Mouse (Mus musculus): ENCODE data around the gene Gng8. TPM values are rescaled to one million over a fixed set of nuclear protein-coding genes. Genes with fewer than 3 reads are reported as not detected.

The Gng8 gene
- polyA plus RNA-seq, 1 experiment = not detected

DNA sequence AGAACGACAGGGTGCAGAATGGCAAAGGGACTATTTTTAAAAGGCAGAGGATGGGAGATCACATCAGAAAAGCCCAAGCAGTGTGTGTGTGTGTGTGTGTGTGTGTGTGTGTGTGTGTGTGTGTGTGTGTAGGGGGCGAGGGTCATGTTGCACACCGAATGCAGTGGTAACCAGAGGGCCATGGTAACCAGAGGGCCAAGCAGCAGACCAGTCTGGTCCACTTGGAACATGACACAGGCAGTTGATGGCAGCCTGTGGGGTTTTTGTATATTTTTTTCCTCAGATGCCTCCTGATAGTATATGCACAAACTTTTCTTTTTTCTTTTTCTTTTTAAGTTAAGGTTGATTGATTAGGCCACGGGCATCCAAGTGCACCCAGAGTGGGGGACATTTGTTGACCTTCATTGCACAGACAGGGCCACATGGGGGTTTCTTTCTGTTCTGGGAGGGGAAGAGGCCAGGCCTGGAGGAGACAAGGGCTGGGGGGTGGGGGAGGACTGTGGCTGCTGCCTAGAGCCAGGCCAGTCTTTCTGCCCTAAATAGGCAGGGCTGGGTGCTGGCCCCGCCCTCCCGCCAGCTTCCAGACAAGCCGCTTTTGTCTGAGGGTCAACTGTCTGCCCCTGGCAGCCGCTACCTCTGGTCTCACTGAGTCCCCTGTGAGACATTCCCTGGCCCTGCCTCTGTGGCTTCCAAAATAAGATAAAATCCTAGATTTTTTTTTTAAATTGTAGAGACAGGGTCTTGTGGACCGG is 11.6 kb upstream of the Gng8 start:
- no peak overlapping the region for H3K27ac ChIP-seq (ENCODE audit: control insufficient read depth, insufficient read depth, low read depth, low read length, poor library complexity)
- peaks cover 2% of the 10 kb centered on the region for H3K4me1 ChIP-seq (ENCODE audit: control insufficient read depth, insufficient read depth, low read length)
- H3K4me3 ChIP-seq (replicated peaks; ENCODE audit: control insufficient read depth, low read depth, low read length) = no peak overlapping the region
- WGBS = 73% methylated on average over 9 of the region's 9 CpGs
- TF ChIP-seq CTCF (IDR thresholded peaks at IDR 0.05; ENCODE audit: control insufficient read depth, insufficient read depth, low read length) (no peak), POLR2A (IDR thresholded peaks at IDR 0.05; ENCODE audit: borderline replicate concordance, control insufficient read depth, low read depth, low read length) (no peak)

DNA sequence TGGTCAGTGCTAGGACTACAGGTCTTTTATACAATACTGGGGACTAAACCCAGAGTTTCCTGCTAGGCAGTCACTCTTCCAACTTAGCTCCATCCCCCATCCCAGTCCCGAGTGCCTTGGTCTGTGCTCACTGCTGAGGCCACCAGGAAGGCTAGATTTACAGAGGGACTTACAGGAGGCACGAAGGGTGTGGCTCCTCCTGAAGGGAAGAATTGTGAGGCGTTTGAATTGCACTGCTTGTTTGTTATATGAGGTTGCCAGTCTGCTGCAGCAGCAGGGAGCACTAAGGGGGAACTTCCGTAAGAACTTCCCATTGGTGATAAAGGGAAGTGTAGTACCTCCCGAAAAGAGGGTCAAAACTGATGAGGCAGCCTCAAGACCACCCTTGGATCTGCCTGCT is 11.0 kb upstream of the Gng8 start:
- 20% methylated on average over 5 of the region's 5 CpGs for WGBS

GRCm38 (mm10) chr7:16883162-16883561 is 8.4 kb upstream of the Gng8 start:
- no peak overlapping the region for H3K27ac ChIP-seq (ENCODE audit: control insufficient read depth, insufficient read depth, low read depth, low read length, poor library complexity)
- TF ChIP-seq POLR2A (IDR thresholded peaks at IDR 0.05; ENCODE audit: borderline replicate concordance, control insufficient read depth, low read depth, low read length) (no peak), CTCF (IDR thresholded peaks at IDR 0.05; ENCODE audit: control insufficient read depth, insufficient read depth, low read length) (no peak)
- 80% methylated on average over 6 of the region's 6 CpGs for WGBS

More for the DNA sequence above, 11.0 kb upstream of the Gng8 start:
- Histone ChIP-seq H3K4me3 (replicated peaks; ENCODE audit: control insufficient read depth, low read depth, low read length) (no peak overlapping the region), H3K27ac (ENCODE audit: control insufficient read depth, insufficient read depth, low read depth, low read length, poor library complexity) (no peak overlapping the region), H3K4me1 (ENCODE audit: control insufficient read depth, insufficient read depth, low read length) (peaks cover under 1% of the 10 kb centered on the region)
- TF ChIP-seq CTCF (IDR thresholded peaks at IDR 0.05; ENCODE audit: control insufficient read depth, insufficient read depth, low read length) (no peak), POLR2A (IDR thresholded peaks at IDR 0.05; ENCODE audit: borderline replicate concordance, control insufficient read depth, low read depth, low read length) (no peak)

DNA sequence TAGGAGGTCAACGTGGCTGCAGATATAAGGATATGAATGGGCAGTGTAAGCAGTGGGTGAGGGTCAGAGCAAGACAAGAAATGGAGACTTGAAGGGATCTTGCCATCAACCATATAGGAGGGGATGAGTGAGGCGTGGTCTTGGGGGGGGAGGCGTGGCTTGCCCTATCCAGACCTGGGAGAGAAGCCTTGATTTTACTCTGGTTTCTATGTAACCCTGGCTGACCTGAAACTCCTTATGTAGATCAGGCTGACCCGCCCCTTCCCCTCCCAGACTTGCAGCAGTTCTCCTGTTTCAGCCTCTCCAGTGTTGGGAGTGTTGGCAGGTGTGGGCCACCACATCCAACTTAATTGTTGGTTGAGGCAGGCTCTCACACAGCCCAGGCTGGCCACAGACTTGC is 7.3 kb upstream of the Gng8 start:
- no peak for TF ChIP-seq POLR2A (IDR thresholded peaks at IDR 0.05; ENCODE audit: borderline replicate concordance, control insufficient read depth, low read depth, low read length)
- no peak for TF ChIP-seq CTCF (IDR thresholded peaks at IDR 0.05; ENCODE audit: control insufficient read depth, insufficient read depth, low read length)
- H3K27ac ChIP-seq (ENCODE audit: control insufficient read depth, insufficient read depth, low read depth, low read length, poor library complexity) = no peak overlapping the region
- WGBS = 54% methylated on average over 4 of the region's 4 CpGs
- H3K4me3 ChIP-seq (replicated peaks; ENCODE audit: control insufficient read depth, low read depth, low read length) = no peak overlapping the region
- H3K4me1 ChIP-seq (ENCODE audit: control insufficient read depth, insufficient read depth, low read length) = no peaks in the 10 kb centered on the region

More at GRCm38 (mm10) chr7:16883162-16883561, 8.4 kb upstream of the Gng8 start:
- no peaks in the 10 kb centered on the region for H3K4me1 ChIP-seq (ENCODE audit: control insufficient read depth, insufficient read depth, low read length)
- H3K4me3 ChIP-seq (replicated peaks; ENCODE audit: control insufficient read depth, low read depth, low read length) = no peak overlapping the region

DNA sequence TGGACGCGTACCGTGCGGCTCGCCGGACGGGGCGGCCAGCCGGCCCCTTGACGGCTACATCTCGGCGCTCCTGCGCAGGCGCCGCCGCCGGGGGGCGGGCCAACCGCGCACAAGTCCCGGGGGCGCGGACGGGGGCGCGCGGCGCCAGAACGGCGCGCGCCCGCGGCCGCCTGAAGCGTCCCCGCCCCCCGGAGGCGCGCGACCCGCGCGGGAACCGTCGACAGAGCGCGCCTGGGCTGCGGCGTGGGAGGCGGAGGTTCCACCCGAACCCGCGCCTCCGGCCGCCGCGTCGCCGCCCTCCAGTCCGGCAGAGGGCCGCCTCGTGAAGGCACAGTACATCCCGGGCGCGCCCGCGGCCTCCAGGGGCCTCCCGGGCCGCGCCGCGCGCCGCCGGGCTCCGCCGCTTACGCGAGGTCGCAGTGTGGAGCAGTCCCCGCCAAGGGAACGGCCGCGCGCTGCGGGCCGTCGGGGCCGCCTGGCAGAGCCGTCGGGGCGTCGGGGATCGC is 6.3 kb upstream of the Gng8 start:
- WGBS = 37% methylated on average over 94 of the region's 95 CpGs
- TF ChIP-seq CTCF (IDR thresholded peaks at IDR 0.05; ENCODE audit: control insufficient read depth, insufficient read depth, low read length) (no peak), POLR2A (IDR thresholded peaks at IDR 0.05; ENCODE audit: borderline replicate concordance, control insufficient read depth, low read depth, low read length) (no peak)
- H3K27ac ChIP-seq (ENCODE audit: control insufficient read depth, insufficient read depth, low read depth, low read length, poor library complexity) = no peak overlapping the region
- H3K4me1 ChIP-seq (ENCODE audit: control insufficient read depth, insufficient read depth, low read length) = no peaks in the 10 kb centered on the region
- H3K4me3 ChIP-seq (replicated peaks; ENCODE audit: control insufficient read depth, low read depth, low read length) = no peak overlapping the region

DNA sequence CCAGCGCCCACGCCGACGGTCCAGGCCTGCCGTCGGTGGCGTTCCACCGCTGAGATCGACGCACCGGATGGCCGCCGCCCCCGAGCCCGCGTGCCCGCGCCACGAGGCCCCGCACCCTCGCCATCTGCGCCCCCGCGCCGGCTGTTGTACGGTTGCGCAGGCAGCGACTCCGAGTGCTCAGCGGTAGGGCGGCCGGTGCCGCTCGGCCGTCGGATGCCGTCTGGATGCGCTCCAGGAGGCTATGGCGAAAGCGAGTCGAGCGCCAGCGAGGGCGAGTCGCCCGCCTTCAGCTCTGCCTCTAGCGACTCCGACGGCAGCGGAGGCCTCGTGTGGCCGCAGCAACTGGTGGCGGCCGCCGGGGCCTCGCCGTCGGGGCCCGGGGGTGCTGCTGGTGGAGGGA is 5.7 kb upstream of the Gng8 start:
- no peaks in the 10 kb centered on the region for H3K4me1 ChIP-seq (ENCODE audit: control insufficient read depth, insufficient read depth, low read length)
- TF ChIP-seq CTCF (IDR thresholded peaks at IDR 0.05; ENCODE audit: control insufficient read depth, insufficient read depth, low read length) (no peak), POLR2A (IDR thresholded peaks at IDR 0.05; ENCODE audit: borderline replicate concordance, control insufficient read depth, low read depth, low read length) (no peak)
- no peak overlapping the region for H3K4me3 ChIP-seq (replicated peaks; ENCODE audit: control insufficient read depth, low read depth, low read length)
- H3K27ac ChIP-seq (ENCODE audit: control insufficient read depth, insufficient read depth, low read depth, low read length, poor library complexity) = no peak overlapping the region
- 71% methylated on average over 59 of the region's 59 CpGs for WGBS

DNA sequence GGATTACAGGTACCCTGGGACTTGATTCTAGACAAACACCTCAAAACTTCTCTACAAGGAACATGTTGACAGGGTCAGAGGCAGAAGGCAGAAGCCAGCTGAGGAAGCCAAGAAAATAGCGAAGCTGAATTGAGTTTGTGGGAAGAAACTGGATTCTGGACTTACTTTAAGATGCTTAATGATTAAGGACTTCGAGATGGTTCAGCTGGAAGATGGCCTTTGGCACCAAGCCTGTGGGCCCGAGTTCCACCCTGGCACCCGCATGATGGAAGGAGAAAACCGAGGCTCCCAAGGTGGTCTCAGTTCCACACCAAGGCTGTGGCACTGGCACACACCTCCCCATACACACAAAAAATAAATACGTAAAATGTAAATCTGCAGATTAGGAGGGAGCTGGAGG is 1.1 kb upstream of the Gng8 start:
- H3K4me1 ChIP-seq (ENCODE audit: control insufficient read depth, insufficient read depth, low read length) = peaks cover 2% of the 10 kb centered on the region
- no peak overlapping the region for H3K27ac ChIP-seq (ENCODE audit: control insufficient read depth, insufficient read depth, low read depth, low read length, poor library complexity)
- TF ChIP-seq POLR2A (IDR thresholded peaks at IDR 0.05; ENCODE audit: borderline replicate concordance, control insufficient read depth, low read depth, low read length) (no peak), CTCF (IDR thresholded peaks at IDR 0.05; ENCODE audit: control insufficient read depth, insufficient read depth, low read length) (no peak)
- no peak overlapping the region for H3K4me3 ChIP-seq (replicated peaks; ENCODE audit: control insufficient read depth, low read depth, low read length)
- 59% methylated on average over 6 of the region's 6 CpGs for WGBS

- whole genome bisulfite sequencing = 4% methylated on average over 23 of the region's 23 CpGs
- TF ChIP-seq POLR2A (IDR thresholded peaks at IDR 0.05; ENCODE audit: borderline replicate concordance, control insufficient read depth, low read depth, low read length) = no peak
- no peak for TF ChIP-seq CTCF (IDR thresholded peaks at IDR 0.05; ENCODE audit: control insufficient read depth, insufficient read depth, low read length)
- Histone ChIP-seq H3K4me3 (replicated peaks; ENCODE audit: control insufficient read depth, low read depth, low read length) (no peak overlapping the region), H3K4me1 (ENCODE audit: control insufficient read depth, insufficient read depth, low read length) (peaks cover 2% of the 10 kb centered on the region), H3K27ac (ENCODE audit: control insufficient read depth, insufficient read depth, low read depth, low read length, poor library complexity) (no peak overlapping the region)
These were observed 642 bp upstream of the Gng8 start for GRCm38 (mm10) chr7:16890944-16891343.

All from bone marrow, adult 2 months (tissue).